Mouse (Mus musculus): ENCODE results near the gene Ttll4. TPM values are rescaled to one million over a fixed set of nuclear protein-coding genes. Genes with fewer than 3 reads are reported as not detected.

Ttll4 gene
- polyA plus RNA-seq, 1 experiment from 2014 or later: 25.6 TPM

DNA sequence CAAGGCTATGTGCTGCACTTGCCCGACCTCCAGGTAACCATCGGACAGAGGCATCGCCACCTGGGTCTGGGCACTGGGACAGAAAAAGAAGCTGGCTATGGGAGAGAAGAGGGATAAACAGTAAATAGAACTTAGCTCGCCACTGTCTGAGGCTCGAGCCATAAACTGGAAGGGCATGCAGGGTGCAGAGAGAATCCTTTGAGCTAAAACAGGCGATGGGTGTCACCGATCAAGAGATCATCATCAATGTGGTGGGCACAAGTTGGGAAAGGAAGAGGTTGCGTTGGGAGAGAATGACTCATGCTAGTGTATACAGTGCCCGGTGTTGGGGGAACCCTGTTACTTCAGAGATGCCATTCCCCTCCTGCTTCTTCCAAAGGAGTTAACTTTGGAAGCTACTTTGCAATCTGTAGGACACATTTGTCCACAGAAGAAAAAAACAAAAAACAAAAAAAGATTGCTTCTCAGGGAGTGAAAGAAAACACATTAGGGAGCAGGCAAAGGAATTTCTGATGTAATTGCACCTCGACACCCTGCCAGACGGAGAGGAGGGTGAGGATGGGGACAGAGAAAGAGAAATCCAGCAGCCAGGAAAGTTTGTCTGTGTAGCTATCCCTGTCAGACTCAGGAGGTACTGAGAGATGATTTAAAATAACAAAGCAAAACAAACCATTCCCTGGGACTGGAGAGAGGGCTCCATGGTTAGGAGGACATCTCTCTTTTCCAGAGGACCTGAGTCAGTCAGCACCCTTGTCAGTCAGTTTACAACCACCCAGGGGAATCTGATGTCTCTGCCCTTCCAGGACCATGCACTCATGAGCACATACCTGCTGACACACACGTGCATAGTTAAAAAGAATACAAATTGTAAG is 52.5 kb downstream of the Ttll4 start:
- no peaks in the 10 kb centered on the region; the same call in 1 of the 2 replicates for H3K4me1 ChIP-seq (replicated peaks; ENCODE audit: control insufficient read depth, insufficient read depth, low read length)
- 39% methylated on average over 12 of the region's 12 CpGs for WGBS
- H3K27ac ChIP-seq (ENCODE audit: low read depth, low read length): no peak overlapping the region
- no peaks in the 10 kb centered on the region for H3K27me3 ChIP-seq (ENCODE audit: control insufficient read depth, insufficient read depth, low read length)
- H3K9ac ChIP-seq (ENCODE audit: low read depth, low read length): peak overlapping the region; percentile 67
- H3K4me2 ChIP-seq (replicated peaks; ENCODE audit: low read depth, low read length): peak overlapping the region; percentile 92
- H3K4me3 ChIP-seq (ENCODE audit: low read depth, low read length): peak overlapping the region; percentile 37
- no peaks in the 10 kb centered on the region for H3K9me3 ChIP-seq (ENCODE audit: control insufficient read depth, low read length)
- DNase-seq (ENCODE audit: low spot score) (no peak), ATAC-seq (ENCODE audit: low FRiP score) (no peak)
- no peaks in the 10 kb centered on the region for H3K36me3 ChIP-seq (ENCODE audit: control insufficient read depth, insufficient read depth, low read length)

DNA sequence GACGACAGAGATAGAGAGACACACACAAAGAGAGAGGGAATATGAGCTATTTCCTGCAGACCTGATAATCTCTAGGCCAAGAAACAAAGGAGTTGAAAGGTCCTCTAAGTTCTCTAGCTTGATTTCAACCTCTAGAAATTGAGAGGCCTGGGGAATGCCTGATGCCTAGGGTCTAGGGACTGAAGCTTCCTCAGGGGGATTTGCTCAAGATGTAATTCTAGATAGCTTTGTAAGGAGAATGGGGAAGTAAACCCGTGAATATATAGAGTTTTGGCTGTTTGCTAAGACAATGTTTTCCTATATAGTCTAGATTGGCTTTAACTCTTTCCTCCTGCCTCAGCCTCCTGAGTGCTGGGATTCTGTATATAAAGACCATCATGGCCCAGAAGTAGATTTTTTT is 53.4 kb downstream of the Ttll4 start:
- Histone ChIP-seq H3K27ac (ENCODE audit: low read depth, low read length) (no peak overlapping the region), H3K9ac (ENCODE audit: low read depth, low read length) (no peak overlapping the region), H3K9me3 (ENCODE audit: control insufficient read depth, low read length) (no peaks in the 10 kb centered on the region), H3K27me3 (ENCODE audit: control insufficient read depth, insufficient read depth, low read length) (no peaks in the 10 kb centered on the region), H3K36me3 (ENCODE audit: control insufficient read depth, insufficient read depth, low read length) (no peaks in the 10 kb centered on the region), H3K4me1 (replicated peaks; ENCODE audit: control insufficient read depth, insufficient read depth, low read length) (no peaks in the 10 kb centered on the region; the same call in 1 of the 2 replicates), H3K4me3 (ENCODE audit: low read depth, low read length) (no peak overlapping the region), H3K4me2 (replicated peaks; ENCODE audit: low read depth, low read length) (no peak overlapping the region)
- ATAC-seq (ENCODE audit: low FRiP score) (no peak), DNase-seq (ENCODE audit: low spot score) (no peak)
- 72% methylated on average over 2 of the region's 2 CpGs for WGBS

GRCm38 (mm10) chr1:74715468-74715867 is 53.9 kb downstream of the Ttll4 start:
- Histone ChIP-seq H3K4me1 (replicated peaks; ENCODE audit: control insufficient read depth, insufficient read depth, low read length) (no peaks in the 10 kb centered on the region; the same call in 1 of the 2 replicates), H3K4me3 (ENCODE audit: low read depth, low read length) (no peak overlapping the region), H3K27me3 (ENCODE audit: control insufficient read depth, insufficient read depth, low read length) (no peaks in the 10 kb centered on the region), H3K36me3 (ENCODE audit: control insufficient read depth, insufficient read depth, low read length) (no peaks in the 10 kb centered on the region), H3K4me2 (replicated peaks; ENCODE audit: low read depth, low read length) (no peak overlapping the region), H3K9ac (ENCODE audit: low read depth, low read length) (no peak overlapping the region), H3K27ac (ENCODE audit: low read depth, low read length) (no peak overlapping the region), H3K9me3 (ENCODE audit: control insufficient read depth, low read length) (no peaks in the 10 kb centered on the region)
- WGBS: 63% methylated on average over 5 of the region's 5 CpGs
- DNase-seq (ENCODE audit: low spot score): peak; percentile 14
- no peak for ATAC-seq (ENCODE audit: low FRiP score)

DNA sequence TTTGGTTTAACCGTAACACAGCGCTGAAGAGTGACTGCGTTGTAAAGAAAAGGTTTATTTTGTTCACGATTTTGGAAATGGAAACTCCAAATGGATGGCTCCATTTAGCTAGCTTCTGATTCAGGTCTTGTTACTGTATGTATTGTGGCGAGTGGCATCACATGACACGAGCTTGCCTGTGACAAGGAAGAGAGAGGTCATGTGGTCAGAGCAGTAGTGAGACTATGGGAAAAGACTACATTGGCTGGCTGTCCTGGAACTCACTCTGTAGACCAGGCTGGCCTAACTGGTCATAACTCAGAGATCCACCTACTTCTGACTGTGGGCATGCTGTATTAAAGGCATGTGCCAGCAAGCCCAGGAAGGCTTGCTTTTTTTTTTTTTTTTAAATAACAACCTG is 54.3 kb downstream of the Ttll4 start:
- H3K4me3 ChIP-seq (ENCODE audit: low read depth, low read length): no peak overlapping the region
- no peak for ATAC-seq (ENCODE audit: low FRiP score)
- no peaks in the 10 kb centered on the region; the same call in 1 of the 2 replicates for H3K4me1 ChIP-seq (replicated peaks; ENCODE audit: control insufficient read depth, insufficient read depth, low read length)
- no peaks in the 10 kb centered on the region for H3K36me3 ChIP-seq (ENCODE audit: control insufficient read depth, insufficient read depth, low read length)
- no peak overlapping the region for H3K9ac ChIP-seq (ENCODE audit: low read depth, low read length)
- H3K4me2 ChIP-seq (replicated peaks; ENCODE audit: low read depth, low read length): no peak overlapping the region
- no peaks in the 10 kb centered on the region for H3K27me3 ChIP-seq (ENCODE audit: control insufficient read depth, insufficient read depth, low read length)
- no peaks in the 10 kb centered on the region for H3K9me3 ChIP-seq (ENCODE audit: control insufficient read depth, low read length)
- no peak overlapping the region for H3K27ac ChIP-seq (ENCODE audit: low read depth, low read length)
- DNase-seq (ENCODE audit: low spot score): no peak
- 83% methylated on average over 6 of the region's 6 CpGs for WGBS

DNA sequence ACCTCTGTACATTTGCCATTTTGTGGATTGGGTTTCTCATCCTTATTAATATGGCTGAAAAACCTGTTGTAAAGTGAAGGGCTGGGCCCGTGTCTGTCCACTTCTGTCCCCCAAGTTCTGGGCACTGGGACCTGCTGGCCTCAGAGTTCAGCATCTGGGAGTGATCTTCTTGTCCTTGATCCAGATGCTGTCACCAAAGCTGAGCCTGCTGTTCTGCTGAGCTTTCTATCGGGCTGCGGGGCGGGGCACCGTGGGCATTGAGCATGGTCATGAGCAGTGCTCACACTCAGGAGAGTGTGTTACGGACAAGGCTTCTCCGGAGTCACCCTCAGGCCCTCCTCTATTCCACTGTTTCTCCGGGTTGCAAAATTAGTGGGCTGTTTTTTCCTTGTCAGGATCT is 56.6 kb downstream of the Ttll4 start:
- DNase-seq (ENCODE audit: low spot score) (no peak), ATAC-seq (ENCODE audit: low FRiP score) (no peak)
- Histone ChIP-seq H3K4me1 (replicated peaks; ENCODE audit: control insufficient read depth, insufficient read depth, low read length) (no peaks in the 10 kb centered on the region; the same call in 1 of the 2 replicates), H3K4me3 (ENCODE audit: low read depth, low read length) (no peak overlapping the region), H3K9ac (ENCODE audit: low read depth, low read length) (no peak overlapping the region), H3K9me3 (ENCODE audit: control insufficient read depth, low read length) (no peaks in the 10 kb centered on the region), H3K27me3 (ENCODE audit: control insufficient read depth, insufficient read depth, low read length) (no peaks in the 10 kb centered on the region), H3K27ac (ENCODE audit: low read depth, low read length) (no peak overlapping the region), H3K36me3 (ENCODE audit: control insufficient read depth, insufficient read depth, low read length) (no peaks in the 10 kb centered on the region), H3K4me2 (replicated peaks; ENCODE audit: low read depth, low read length) (no peak overlapping the region)
- WGBS: 84% methylated on average over 8 of the region's 8 CpGs

DNA sequence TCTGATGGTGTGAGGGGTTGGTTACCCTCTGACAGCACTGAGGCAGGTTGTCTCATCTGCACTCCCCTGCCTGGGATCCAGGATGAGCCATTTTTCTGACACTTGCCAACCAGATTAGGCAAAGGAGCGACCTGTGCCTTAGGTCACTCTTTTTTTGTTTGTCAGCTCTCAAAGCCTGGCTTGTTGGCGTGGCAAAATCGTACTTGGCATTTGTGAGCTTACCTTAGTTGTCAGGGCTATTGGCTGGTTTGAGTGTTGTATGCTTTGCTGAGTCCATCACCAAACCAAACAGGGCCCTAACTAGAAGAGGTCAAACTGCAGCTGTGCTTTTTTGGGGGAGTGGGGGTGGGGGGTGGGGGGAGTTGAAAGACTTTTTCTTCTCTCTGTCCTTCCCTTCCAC is 57.7 kb downstream of the Ttll4 start:
- Histone ChIP-seq H3K27ac (ENCODE audit: low read depth, low read length) (no peak overlapping the region), H3K27me3 (ENCODE audit: control insufficient read depth, insufficient read depth, low read length) (no peaks in the 10 kb centered on the region)
- 71% methylated on average over 3 of the region's 3 CpGs for WGBS

DNA sequence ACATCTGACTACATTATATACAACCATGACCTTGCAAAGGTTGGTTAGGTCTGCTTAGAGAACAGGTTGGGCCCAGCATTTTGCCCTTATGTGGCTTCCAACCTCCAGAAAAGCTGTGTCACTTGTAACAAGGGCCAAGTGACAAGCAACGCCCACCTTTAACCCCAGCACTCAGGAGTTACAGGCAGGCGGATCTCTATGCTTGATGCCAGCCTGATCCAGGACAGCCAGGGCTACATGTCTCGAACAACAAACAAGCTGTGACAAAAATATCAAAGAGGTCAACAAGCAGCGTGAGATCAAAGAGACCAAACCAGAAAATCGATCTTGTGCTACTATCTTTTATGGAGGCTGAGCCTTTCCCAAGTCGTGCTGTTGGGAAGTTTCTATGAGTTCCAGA is 60.1 kb downstream of the Ttll4 start:
- Histone ChIP-seq H3K9ac (ENCODE audit: low read depth, low read length) (no peak overlapping the region), H3K27ac (ENCODE audit: low read depth, low read length) (no peak overlapping the region), H3K4me1 (replicated peaks; ENCODE audit: control insufficient read depth, insufficient read depth, low read length) (no peaks in the 10 kb centered on the region), H3K27me3 (ENCODE audit: control insufficient read depth, insufficient read depth, low read length) (no peaks in the 10 kb centered on the region), H3K9me3 (ENCODE audit: control insufficient read depth, low read length) (no peaks in the 10 kb centered on the region), H3K4me2 (replicated peaks; ENCODE audit: low read depth, low read length) (no peak overlapping the region), H3K4me3 (ENCODE audit: low read depth, low read length) (no peak overlapping the region), H3K36me3 (ENCODE audit: control insufficient read depth, insufficient read depth, low read length) (no peaks in the 10 kb centered on the region)
- WGBS: 82% methylated on average over 6 of the region's 6 CpGs
- ATAC-seq (ENCODE audit: low FRiP score): no peak
- DNase-seq (ENCODE audit: low spot score): no peak

More for the DNA sequence above, 57.7 kb downstream of the Ttll4 start:
- H3K36me3 ChIP-seq (ENCODE audit: control insufficient read depth, insufficient read depth, low read length): no peaks in the 10 kb centered on the region
- ATAC-seq (ENCODE audit: low FRiP score): no peak
- no peaks in the 10 kb centered on the region for H3K4me1 ChIP-seq (replicated peaks; ENCODE audit: control insufficient read depth, insufficient read depth, low read length)
- H3K4me3 ChIP-seq (ENCODE audit: low read depth, low read length): no peak overlapping the region
- DNase-seq (ENCODE audit: low spot score): no peak
- H3K4me2 ChIP-seq (replicated peaks; ENCODE audit: low read depth, low read length): no peak overlapping the region
- H3K9me3 ChIP-seq (ENCODE audit: control insufficient read depth, low read length): no peaks in the 10 kb centered on the region
- no peak overlapping the region for H3K9ac ChIP-seq (ENCODE audit: low read depth, low read length)

GRCm38 (mm10) chr1:74723748-74724147 is 62.2 kb downstream of the Ttll4 start:
- DNase-seq (ENCODE audit: low spot score): peak; percentile 30
- Histone ChIP-seq H3K4me3 (ENCODE audit: low read depth, low read length) (no peak overlapping the region), H3K27me3 (ENCODE audit: control insufficient read depth, insufficient read depth, low read length) (no peaks in the 10 kb centered on the region), H3K9me3 (ENCODE audit: control insufficient read depth, low read length) (no peaks in the 10 kb centered on the region), H3K4me1 (replicated peaks; ENCODE audit: control insufficient read depth, insufficient read depth, low read length) (no peaks in the 10 kb centered on the region), H3K4me2 (replicated peaks; ENCODE audit: low read depth, low read length) (no peak overlapping the region), H3K27ac (ENCODE audit: low read depth, low read length) (no peak overlapping the region), H3K9ac (ENCODE audit: low read depth, low read length) (no peak overlapping the region), H3K36me3 (ENCODE audit: control insufficient read depth, insufficient read depth, low read length) (no peaks in the 10 kb centered on the region)
- 82% methylated on average over 2 of the region's 2 CpGs for WGBS
- ATAC-seq (ENCODE audit: low FRiP score): no peak

- no peak overlapping the region for H3K9ac ChIP-seq (ENCODE audit: low read depth, low read length)
- WGBS: 85% methylated on average over 5 of the region's 5 CpGs
- no peaks in the 10 kb centered on the region for H3K4me1 ChIP-seq (replicated peaks; ENCODE audit: control insufficient read depth, insufficient read depth, low read length)
- no peak overlapping the region for H3K27ac ChIP-seq (ENCODE audit: low read depth, low read length)
- DNase-seq (ENCODE audit: low spot score) (no peak), ATAC-seq (ENCODE audit: low FRiP score) (no peak)
- H3K36me3 ChIP-seq (ENCODE audit: control insufficient read depth, insufficient read depth, low read length): no peaks in the 10 kb centered on the region
- H3K9me3 ChIP-seq (ENCODE audit: control insufficient read depth, low read length): no peaks in the 10 kb centered on the region
- no peak overlapping the region for H3K4me3 ChIP-seq (ENCODE audit: low read depth, low read length)
- no peaks in the 10 kb centered on the region for H3K27me3 ChIP-seq (ENCODE audit: control insufficient read depth, insufficient read depth, low read length)
- H3K4me2 ChIP-seq (replicated peaks; ENCODE audit: low read depth, low read length): no peak overlapping the region
Measured at GRCm38 (mm10) chr1:74726114-74726513, 64.6 kb downstream of the Ttll4 start.
